Mouse (Mus musculus) testis, adult 2 months (tissue): Measurements from ENCODE around the gene Bricd5.

ENCODE experiments used
- CTCF ChIP-seq: fragments of 200-500 bp; IDR thresholded peaks from 2 replicates; pipeline ENCODE4 v1.5.1; 2012; ENCODE audit warnings: low read depth, mild to moderate bottlenecking, inconsistent platforms, low read length, moderate library complexity; ENCODE audit not compliant: control insufficient read depth, insufficient read depth, insufficient replicate concordance
- POLR2A ChIP-seq: fragments of 200-500 bp; IDR thresholded peaks from 2 replicates; pipeline ENCODE4 v1.6.1; 2012; ENCODE audit warnings: low read depth, mild to moderate bottlenecking, inconsistent platforms, low read length, moderate library complexity; ENCODE audit not compliant: control insufficient read depth

GRCm38 (mm10) chr17:24461580-24461979, 12.1 kb upstream of the Bricd5 start:
- TF ChIP-seq POLR2A (no peak), CTCF (no peak)
